Mouse (Mus musculus) cerebellum, adult 11-12 months (tissue): ENCODE measurements around the gene Grip1.

Source experiments
- DNase-seq: peaks from one replicate; pipeline ENCODE4 v3.0.0; 2022

Grip1 gene

GRCm38 (mm10) chr10:119453431-119454105, at the start of gene Grip1:
Gene Grip1 (plus strand): TSS chr10:119453830.
- peak; percentile 16 for DNase-seq

DNA sequence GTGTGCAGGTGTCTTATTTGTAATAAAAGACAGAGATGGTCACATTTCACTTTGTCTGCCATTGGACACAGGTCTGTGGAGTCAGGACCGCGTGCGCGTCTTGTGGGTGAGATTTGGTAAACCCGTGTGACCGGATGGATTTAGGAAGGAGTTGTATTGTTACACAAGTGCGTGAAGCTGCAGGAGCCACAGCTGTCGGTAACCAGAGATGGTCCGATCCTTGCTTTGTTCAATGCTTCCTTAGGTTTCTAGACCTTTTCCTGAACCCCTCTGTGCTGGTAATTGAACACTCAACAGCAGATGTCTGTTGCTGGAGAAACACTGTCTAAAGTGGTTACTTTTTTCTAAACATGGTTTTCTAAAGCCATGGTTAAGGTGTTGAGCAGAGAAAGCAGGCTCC, 48.5 kb upstream of the Grip1 start:
- no peak for DNase-seq

DNA sequence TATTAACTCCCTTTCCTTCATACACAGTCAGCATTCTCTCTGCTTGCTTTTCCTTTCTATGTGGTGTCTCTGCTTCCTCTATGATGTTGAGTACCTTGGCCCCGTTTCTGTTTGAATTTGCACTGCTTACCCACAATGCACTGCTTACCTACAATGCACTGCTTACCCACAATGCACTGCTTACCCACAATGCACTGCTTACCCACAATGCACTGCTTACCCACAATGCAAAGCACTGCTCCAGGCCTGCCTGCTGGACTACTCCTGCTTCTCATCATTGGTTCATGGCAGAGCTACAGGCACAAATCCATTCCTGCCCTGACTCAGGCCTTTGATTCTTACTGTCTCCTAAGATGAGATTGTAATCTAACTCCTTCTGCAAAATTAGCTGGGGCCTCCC, 48.0 kb upstream of the Grip1 start:
- no peak for DNase-seq

DNA sequence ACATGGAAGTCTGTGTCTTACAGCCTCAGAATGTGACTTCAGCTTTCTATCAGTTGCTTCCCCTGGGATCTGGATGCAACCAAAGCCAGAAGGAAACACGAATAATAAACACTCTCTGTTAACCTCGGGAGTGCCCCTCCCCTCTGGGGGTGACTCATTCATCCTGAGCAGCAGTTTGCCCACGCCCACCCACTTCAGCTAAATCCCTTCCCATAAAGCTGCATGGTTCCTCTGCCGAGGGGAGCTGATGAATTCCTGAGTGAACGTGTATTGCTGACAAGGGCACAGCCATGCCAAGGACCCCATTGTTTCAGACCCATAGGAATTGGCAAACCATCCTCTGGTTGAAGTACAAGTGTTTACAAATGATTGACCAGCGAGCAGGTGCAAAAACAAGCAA, 45.3 kb upstream of the Grip1 start:
- DNase-seq, result no peak

DNA sequence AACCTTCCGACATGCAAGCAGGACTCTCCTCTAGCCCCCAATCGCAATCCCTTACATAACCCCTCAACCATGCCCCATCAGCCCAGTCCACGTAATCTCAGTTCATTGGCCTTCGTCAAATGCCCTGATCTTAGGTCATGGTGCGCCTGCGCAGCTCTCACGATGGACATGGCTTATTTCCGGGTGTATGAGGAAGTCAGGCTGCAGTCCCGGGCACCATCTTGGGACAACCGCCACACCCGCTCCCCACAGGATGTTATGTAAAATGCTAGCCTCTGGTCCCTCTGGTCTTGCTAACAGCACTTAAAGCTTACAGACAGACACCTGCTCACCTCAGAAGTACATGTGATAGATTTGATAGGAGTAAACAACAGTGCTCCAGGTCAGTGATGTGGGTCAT, 40.4 kb upstream of the Grip1 start:
- no peak for DNase-seq

- no peak for DNase-seq
Observed at GRCm38 (mm10) chr10:119415106-119415505, 38.5 kb upstream of the Grip1 start.

DNA sequence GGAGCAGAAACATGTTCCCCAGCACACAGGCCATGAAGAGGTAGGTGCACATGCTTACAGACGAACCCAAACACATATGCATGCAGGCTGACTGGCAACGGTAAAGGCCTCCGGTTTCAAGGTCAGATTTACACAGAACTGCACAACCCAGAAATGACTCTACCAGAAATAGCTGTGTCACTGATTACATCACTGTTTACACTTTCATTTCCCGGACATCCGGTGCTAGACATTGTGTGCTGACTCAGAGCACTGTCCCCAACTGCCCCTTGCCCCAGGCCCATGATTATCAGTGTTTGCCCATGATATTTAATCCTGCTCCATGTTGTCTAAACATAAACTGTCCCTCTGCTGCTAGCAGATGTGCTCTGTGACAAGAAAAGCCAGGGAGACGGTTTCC, 32.2 kb upstream of the Grip1 start:
- DNase-seq, result no peak

DNA sequence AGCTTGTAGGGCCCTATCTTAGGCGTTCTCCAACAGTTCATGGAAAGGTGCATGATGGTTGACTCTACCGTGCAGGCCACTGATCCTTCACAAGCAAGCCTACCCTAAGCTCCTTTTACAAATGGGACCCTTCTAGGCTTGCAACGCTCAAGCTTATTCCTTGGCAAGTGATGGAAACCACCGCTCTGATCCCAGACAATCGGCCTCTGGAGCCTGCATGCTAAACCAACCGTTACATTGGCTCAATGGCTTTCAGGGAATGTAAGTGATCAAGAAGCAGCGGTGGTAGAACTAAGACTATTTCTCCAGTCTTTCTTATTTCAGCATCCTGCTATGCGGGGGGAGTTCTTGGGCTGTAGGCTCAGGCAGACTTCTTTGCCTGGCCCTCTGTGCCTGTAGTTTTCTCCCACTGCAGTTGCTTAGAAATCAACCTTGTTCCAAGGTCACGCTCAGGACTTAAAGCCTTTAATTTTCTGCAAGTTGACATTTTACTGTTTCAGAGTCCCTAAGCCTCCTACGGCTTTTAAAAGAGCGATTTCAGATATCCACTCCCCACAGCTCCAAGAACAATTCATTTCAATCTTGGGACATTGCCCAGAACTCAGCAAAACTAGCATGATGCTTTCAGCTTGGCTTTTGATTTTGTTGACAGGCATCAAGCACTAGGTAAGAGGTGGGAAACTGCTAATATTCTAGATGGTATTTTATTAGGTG, 29.7 kb upstream of the Grip1 start:
- no peak for DNase-seq

- DNase-seq, result no peak
Observed at GRCm38 (mm10) chr10:119427653-119428052, 26.0 kb upstream of the Grip1 start.

DNA sequence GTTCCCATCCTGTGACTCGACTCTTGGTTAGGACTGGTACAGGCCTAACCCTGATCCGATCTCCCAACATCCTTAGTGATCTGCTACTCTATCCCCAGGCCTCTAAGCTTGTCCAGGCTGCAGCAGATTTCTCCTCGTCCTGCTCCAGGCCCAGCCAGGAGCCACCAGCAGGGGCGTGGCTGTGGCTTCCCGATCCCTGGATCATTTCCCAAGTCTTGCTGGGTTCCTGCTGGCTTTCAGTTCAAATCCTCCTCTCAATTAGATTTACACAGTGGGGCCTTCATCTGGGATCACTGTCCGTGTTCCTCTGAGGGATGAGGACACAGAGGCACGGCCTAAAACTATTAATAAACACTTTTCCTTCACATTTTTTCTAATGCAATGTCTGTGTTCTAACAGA, 25.5 kb upstream of the Grip1 start:
- DNase-seq, result no peak

DNA sequence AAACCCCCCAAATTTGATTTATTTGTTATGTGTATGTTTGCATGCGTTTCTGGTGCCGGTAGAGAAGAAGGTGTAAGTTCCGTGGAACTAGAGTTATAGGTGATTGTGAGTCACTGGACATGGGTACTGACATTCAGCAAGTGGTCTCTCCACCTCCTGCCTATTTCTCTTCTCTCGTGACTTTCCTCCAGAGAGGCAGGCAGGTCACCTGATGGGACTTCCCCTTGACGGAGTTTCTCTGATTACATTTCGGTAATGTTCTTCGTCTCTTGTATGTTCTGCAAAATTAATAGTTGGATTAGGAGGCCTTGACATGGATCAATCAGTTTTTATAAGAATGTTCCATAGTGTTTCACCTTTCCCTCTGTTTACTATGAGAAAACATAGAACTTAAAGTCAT, 23.4 kb upstream of the Grip1 start:
- no peak for DNase-seq

DNA sequence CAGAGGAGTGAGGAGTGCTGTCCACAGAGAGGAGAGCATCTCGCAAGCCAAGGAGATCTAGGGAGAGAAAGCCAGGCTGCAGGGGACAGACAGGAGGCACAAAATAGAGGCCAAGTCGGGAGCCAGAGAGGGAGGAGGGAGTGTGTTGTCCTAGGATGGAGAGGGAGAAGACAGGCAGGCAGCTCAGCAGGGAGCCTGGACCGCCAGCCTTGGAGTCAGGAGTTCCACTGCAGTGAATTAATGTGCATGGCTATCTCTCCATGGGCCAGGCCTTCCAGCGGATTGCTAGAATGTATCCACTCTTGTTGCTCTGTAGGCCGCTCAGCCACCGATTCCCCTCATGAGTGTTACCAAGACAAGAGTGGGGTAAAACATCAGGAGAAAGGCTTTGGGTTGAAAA, 21.8 kb upstream of the Grip1 start:
- no peak for DNase-seq

GRCm38 (mm10) chr10:119435818-119436217, 17.8 kb upstream of the Grip1 start:
- DNase-seq, result no peak

- no peak for DNase-seq
Observed at GRCm38 (mm10) chr10:119437319-119437718, 16.3 kb upstream of the Grip1 start.

DNA sequence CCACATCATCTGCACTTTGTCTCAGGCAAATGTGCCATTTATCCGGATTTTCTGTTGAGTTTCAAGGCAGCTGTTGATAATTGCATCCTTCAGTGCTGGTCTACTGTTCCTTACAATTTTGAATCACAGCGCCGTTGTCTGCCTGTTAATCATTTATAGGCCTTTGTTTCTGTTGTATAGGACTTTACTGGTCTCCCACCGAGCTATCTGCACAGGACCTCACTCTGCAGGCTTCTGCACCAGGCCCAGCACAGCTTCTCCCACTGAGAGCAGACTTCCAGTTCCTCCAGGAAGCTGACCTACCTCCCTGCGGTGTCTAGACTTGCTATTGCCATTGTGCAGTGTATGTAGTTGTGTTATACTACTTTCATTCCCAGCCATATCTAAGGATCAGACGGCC, 11.9 kb upstream of the Grip1 start:
- no peak for DNase-seq

GRCm38 (mm10) chr10:119447392-119447914, 6.2 kb upstream of the Grip1 start:
- no peak for DNase-seq

- DNase-seq, result no peak
Observed at GRCm38 (mm10) chr10:119447930-119448329, 5.7 kb upstream of the Grip1 start.

DNA sequence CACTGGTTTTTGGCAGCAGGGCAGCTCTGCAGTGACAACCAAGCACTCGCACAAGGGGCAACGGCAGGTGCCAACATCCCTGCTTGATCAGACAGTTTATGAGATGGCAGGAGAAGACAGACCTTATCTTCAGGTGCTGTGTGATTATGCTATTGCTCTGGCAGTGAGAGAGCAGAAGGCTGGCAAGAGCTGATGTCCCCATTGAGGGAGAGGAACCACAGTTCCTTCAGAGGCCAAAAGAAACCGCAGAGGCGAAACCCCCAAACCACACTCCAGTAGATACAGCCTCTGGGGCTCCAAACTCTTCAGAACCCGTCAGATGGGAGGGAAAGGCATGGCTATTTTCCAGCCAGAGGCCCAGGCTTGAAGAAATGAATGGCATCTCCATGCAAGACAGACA, 932 bp upstream of the Grip1 start:
- no peak for DNase-seq

GRCm38 (mm10) chr10:119454106-119454667, 557 bp downstream of the Grip1 start:
- peak; percentile 13 for DNase-seq

- no peak for DNase-seq
Observed at GRCm38 (mm10) chr10:119454668-119455542, 1.3 kb downstream of the Grip1 start.

DNA sequence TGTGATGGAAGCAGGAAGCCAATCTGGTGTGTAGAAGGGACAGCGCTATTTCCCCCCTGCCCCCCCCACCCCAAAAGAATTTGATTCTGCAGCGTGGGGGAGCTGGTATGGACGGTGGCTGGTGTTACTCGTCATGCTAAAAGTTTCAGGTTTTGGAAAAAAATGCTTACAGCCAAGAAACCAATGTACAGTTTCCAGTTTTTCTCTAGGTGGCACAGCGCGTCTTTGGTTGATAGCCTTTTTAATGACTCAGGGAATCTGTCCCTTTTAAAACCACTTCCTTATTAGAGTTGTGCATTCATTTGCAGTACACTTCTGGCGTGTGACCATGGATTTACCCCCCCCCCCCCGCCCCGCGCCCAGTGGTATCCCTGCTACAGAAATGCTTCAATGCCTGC, 1.9 kb downstream of the Grip1 start:
- no peak for DNase-seq

- DNase-seq, result no peak
Observed at GRCm38 (mm10) chr10:119457121-119457520, 3.5 kb downstream of the Grip1 start.

GRCm38 (mm10) chr10:119458991-119459390, 5.4 kb downstream of the Grip1 start:
- DNase-seq, result no peak
